Mouse (Mus musculus) liver (tissue): Measurements from ENCODE around the gene Wdr92.
A peak's percentile ranks its signal among the peaks of the same experiment; 100 is the strongest.
"Not testable (repeated sequence)": the region's sequence is repeated elsewhere in the genome, so short reads cannot be mapped to it uniquely, and the experiment has no call there.

Source experiments
- DNase-seq: peaks from one replicate; pipeline ENCODE4 v3.0.0-alpha.2; 2020; ENCODE audit warnings: mixed read lengths

Gene Wdr92

DNA sequence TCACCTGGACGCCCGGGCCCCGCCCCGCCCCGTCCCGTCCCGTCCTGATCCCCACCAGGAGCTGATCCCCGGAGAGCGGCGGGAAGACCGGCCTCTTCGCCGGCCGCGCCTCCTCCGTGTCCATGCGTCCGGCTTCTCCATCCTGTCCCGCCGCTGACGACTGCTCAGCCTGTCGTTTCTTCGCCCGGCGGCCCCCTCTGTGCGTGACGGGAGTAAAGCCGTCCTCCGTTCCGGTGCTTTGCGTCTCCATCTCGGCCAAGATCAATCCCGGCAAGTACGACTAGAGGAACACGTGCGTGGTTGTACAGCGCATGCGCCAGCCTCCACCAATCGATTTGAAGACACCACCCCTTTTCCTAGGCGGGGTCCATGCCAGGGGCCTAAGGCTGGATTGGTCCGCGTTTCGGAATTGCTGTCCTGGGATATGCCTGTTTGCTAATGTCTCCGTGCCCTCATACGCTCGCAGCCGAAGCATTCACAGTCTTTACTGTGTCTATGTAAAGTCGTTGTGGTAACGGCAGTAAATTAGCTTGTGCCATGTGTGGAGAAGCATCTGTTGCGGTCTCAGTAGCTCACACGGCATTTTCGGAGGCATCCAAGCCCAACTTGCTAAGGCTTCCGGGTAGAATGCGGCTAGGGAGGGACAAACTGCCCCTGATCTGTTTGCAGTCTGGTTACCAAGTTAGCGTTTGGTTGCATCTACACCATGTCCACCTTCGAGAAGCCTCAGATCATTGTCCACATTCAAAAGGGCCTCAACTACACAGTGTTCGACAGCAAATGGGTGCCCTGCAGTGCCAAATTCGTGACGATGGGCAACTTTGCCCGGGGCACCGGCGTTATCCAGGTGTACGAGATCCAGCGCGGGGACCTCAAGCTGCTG, 29.6 kb downstream of the Wdr92 start, which contains the start of gene Pno1:
Gene Pno1, minus strand, starts transcription at position 311 of the 883 bp plus-strand sequence.
- DNase-seq = peak; percentile 96

DNA sequence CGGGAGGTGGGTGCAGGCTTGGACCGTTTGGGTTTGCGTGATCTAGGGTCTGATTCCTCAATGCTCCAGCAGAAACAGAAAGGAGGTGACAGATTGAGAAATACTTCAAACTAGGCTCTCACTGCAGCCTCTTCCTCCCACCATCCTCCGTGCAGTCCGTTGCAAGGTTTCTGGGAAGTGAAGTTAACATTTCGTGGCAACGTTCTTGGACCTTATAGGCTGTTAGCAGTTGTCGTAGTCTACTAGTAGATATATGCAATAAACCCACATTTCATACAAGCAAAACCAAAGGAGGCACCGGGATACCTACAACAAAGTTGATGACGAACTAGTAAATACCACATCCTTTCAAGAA, 30.2 kb downstream of the Wdr92 start:
- no peak for DNase-seq

- DNase-seq = peak; percentile 6
Observed at GRCm38 (mm10) chr11:17212903-17213509, 31.1 kb downstream of the Wdr92 start.

GRCm38 (mm10) chr11:17215475-17215874, 33.6 kb downstream of the Wdr92 start:
- DNase-seq = no peak

GRCm38 (mm10) chr11:17221126-17221525, 39.2 kb downstream of the Wdr92 start:
- DNase-seq = no peak

DNA sequence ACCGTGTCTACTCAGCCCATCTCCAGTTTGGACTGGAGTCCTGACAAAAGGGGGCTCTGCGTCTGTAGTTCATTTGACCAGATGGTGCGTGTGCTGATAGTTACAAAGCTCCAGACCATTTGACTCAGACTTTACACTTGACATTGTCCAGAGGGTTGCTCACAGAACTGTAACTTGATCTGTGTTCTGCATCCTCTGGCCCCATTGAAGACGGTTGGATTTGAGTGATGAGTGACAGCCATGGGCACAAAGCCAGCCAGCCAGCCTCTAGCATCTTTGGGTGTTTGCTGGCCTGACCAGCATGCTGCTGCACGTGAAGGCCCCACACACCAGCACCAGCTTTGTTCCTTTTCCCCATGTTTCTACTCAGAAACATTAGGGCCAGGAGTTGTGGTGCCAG, 50.9 kb downstream of the Wdr92 start:
- DNase-seq = no peak

DNA sequence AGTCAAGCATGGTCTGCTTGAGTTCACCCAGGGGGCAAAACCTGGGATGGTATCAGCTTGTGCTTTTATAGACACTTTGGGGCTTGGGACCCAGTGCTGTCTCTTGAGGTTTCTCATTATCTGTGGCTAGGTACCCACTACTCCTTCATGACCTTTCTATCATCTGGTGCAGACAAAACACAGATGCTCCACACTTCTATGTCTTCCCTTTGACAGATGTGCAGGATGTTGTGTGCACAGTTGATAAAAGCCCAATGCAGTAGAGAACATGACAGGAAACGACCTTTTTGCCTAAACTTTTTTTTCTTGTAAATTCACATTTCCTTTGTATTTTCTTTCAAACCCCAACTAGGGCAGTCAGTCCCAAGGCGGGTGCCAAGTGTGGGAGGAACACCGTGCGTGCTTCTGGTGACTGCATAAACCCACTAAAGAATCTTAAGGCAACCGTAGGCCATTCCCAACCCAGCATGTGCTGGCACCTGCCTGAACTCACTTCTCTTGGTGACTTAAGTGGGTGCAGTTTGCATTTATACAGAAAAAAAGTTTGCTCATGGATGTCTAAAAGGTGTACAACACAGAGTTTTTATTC, 54.6 kb downstream of the Wdr92 start:
- no peak for DNase-seq

- not testable (repeated sequence) for DNase-seq
Observed at GRCm38 (mm10) chr11:17238598-17238997, 56.7 kb downstream of the Wdr92 start.

DNA sequence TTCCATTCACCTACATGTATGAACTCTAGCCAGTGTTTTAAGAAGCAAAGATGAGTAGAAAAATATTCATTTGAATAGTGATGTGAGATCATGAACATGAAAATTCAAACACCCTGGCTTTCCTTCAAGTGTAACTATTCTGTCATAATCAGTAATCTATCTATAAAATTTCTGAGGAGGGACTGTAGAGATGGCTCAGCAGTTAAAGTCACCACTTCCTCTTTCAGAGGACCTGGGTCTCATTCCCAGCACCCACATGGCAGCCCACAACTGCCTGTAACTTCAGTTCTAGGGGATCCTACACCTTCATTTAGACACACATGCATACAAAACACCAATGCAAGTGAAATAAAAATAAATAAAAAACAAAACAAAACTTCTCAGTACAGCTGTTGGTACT, 66.8 kb downstream of the Wdr92 start:
- DNase-seq = no peak

DNA sequence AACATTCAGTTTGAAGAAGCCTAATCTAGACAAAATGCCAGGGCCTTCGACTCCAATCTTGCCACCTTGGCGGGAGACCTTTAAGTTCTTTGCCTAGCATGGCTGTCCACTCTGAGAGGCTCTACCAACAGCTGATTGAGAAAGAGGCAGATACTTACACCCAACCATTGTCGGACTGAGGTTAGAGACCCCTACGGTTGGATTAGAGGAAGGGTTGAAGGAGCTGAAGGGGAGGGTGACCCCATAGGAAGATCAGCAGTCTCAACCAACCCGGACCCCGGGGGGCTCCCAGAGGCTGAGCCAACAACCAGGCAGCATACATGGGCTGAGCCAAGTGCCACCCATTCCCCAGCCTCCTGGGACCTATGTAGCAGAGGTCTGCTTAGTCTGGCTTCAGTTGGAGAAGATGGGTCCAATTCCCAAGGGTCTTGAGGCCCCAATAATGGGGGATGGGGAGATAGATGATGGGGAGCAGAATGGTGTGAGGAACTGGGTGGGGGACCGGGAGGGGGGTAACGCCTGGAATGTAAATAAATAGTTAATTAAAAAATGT, 75.0 kb downstream of the Wdr92 start:
- no peak for DNase-seq

DNA sequence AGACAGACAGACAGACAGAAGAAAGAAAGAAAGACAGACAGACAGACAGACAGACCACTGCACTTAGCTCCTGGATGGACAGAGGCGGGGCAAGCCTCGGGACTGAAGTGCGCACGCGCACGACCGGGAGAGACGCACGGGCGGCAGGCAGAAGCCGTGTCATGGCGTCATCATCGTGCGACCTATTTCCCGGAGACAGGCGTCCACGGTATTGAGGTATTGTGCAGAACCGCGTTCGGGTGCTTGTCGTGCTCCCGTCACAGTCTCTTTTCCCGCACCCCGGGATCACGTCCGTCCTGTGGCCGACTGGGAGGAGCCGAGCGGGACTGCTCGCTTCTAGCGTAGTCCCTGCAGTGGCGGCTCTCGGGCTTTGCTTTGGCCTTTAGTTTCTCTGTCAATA, 75.5 kb downstream of the Wdr92 start, which contains the start of gene C1d:
Gene C1d, plus strand, starts transcription at position 137 of the 400 bp plus-strand sequence.
- DNase-seq = peak; percentile 95

DNA sequence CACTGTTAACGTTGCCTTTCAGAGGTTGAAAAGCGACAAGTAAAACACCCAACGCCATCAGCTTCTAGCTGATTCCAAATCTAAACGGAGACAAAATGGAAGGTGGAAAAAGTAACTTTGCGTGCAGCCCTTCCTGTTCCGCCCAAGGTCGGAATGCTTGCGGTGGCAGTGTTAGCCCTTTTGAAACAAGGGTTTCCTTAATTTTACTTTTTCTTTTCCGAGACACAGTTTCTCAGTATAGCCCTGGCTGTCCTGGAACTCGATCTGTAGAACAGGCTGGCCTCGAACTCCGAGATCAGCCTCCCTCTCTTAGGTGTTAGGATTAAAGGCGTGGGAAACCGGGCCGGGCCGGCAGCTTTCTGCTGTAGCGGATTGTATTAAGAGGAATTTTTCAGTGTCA, 76.0 kb downstream of the Wdr92 start:
- peak; percentile 45 for DNase-seq

GRCm38 (mm10) chr11:17267176-17267575, 85.3 kb downstream of the Wdr92 start:
- DNase-seq = no peak

- no peak for DNase-seq
Observed at GRCm38 (mm10) chr11:17268801-17269200, 86.9 kb downstream of the Wdr92 start.

DNA sequence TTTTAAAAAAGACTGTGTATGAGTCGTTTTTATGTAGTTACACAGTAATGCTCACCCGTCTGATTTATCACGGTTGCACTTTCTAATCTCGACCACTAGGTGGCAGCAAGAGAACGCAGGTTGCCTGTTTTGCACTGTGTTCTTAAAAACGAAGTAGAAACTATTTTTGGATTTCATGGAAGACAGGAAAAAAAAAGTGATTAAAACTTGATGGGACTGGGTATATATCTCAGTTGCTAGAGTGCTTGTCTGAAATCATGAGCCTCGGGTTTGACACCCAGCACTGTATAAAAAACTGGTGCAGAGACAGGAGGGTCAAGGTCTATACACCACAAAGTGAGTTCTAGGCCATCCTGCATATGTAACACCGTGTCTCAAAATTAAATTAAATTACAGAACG, 98.1 kb downstream of the Wdr92 start:
- peak; percentile 41 for DNase-seq
